Mouse (Mus musculus) midbrain, embryonic 12.5 days (tissue): Measurements from ENCODE around the gene Cldn4. TPM values are rescaled to one million over a fixed set of nuclear protein-coding genes. Genes with fewer than 3 reads are reported as not detected.

Experiments used
- ATAC-seq: fragments of 200-750 bp; cut with Nextera tagmentation; 2 replicates; pipeline ENCODE4 v1.8.0; 2017; ENCODE audit warnings: low read depth, moderate TSS enrichment, moderate library complexity; ENCODE audit not compliant: low FRiP score
- H3K27ac ChIP-seq: fragments of 300-500 bp; sonication (generic); replicated peaks from 2 replicates; pipeline ENCODE4 v1.5.1; 2016; ENCODE audit warnings: mild to moderate bottlenecking
- H3K27me3 ChIP-seq: fragments of 300-500 bp; sonication (generic); 2 replicates; pipeline ENCODE4 v1.6.1; 2016; ENCODE audit warnings: mild to moderate bottlenecking
- H3K36me3 ChIP-seq: fragments of 300-500 bp; sonication (generic); 2 replicates; pipeline ENCODE4 v1.6.1; 2016
- H3K4me1 ChIP-seq: fragments of 300-500 bp; sonication (generic); 2 replicates; pipeline ENCODE4 v1.6.1; 2016
- H3K4me2 ChIP-seq: fragments of 300-500 bp; sonication (generic); replicated peaks from 2 replicates; pipeline ENCODE4 v1.6.1; 2016; ENCODE audit warnings: mild to moderate bottlenecking, moderate library complexity
- H3K4me3 ChIP-seq: fragments of 300-500 bp; sonication (generic); 2 replicates; pipeline ENCODE4 v1.5.1; 2016; ENCODE audit warnings: mild to moderate bottlenecking
- H3K9ac ChIP-seq: fragments of 300-500 bp; sonication (generic); replicated peaks from 2 replicates; pipeline ENCODE4 v1.6.1; 2016; ENCODE audit warnings: mild to moderate bottlenecking, moderate library complexity
- H3K9me3 ChIP-seq: fragments of 300-500 bp; sonication (generic); 2 replicates; pipeline ENCODE4 v1.6.1; 2016; ENCODE audit warnings: mild to moderate bottlenecking
- WGBS: fragments of 180-500 bp; shearing (Covaris S2); methylation state at CpG from one replicate; pipeline ENCODE4 v1.1.7; 2016; 5-methylcytosine and 5-hydroxymethylcytosine counted together
- polyA plus RNA-seq: library from polyadenylated mRNA; unstranded; fragments of >200 nt; fragmentation: Nextera tagmentation; extraction: Ambion mirVana; gene quantifications from 2 replicates; pipeline ENCODE4 v1.2.1, GENCODE M21; 2016

Cldn4 gene
- polyA plus RNA-seq, 1 experiment from 2014 or later: 2.0 TPM

DNA sequence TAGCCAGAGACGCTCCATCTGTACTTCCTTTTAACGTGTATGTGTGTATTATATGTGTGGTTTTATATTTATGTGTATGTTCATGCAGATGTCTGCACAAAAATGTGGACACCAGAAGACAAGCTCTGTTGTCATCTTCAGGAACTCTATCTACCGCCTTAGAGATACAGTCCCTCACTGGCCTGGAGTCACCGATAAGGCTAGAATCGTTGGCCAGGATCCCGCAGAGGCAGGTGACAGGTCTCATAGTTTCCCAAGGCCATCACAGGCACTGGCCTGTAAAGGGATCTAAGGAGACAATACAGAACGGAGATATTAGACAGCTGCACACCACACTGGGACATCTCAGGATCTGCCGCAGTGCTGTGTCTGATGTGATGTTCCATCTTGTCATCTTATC is 25.6 kb downstream of the Cldn4 start:
- no peaks in the 10 kb centered on the region for H3K27me3 ChIP-seq
- no peak overlapping the region for H3K9ac ChIP-seq
- no peaks in the 10 kb centered on the region for H3K36me3 ChIP-seq
- no peak for ATAC-seq
- no peak overlapping the region for H3K27ac ChIP-seq
- no peak overlapping the region for H3K4me2 ChIP-seq
- H3K4me3 ChIP-seq: no peak overlapping the region
- no peaks in the 10 kb centered on the region for H3K4me1 ChIP-seq
- 93% methylated on average over 8 of the region's 8 CpGs for WGBS
- peaks cover 5% of the 10 kb centered on the region; the same call in 1 of the 2 replicates for H3K9me3 ChIP-seq

- no peaks in the 10 kb centered on the region for H3K4me1 ChIP-seq
- H3K9ac ChIP-seq: no peak overlapping the region
- no peak overlapping the region for H3K27ac ChIP-seq
- no peak overlapping the region for H3K4me2 ChIP-seq
- no peak for ATAC-seq
- H3K4me3 ChIP-seq: no peak overlapping the region
- 71% methylated on average over 6 of the region's 6 CpGs for WGBS
- H3K36me3 ChIP-seq: no peaks in the 10 kb centered on the region
- H3K27me3 ChIP-seq: no peaks in the 10 kb centered on the region
- peaks cover 5% of the 10 kb centered on the region; the same call in 1 of the 2 replicates for H3K9me3 ChIP-seq
These were observed 26.5 kb downstream of the Cldn4 start for GRCm38 (mm10) chr5:134920106-134920687.

GRCm38 (mm10) chr5:134919097-134919496 is 27.6 kb downstream of the Cldn4 start:
- 96% methylated on average over 3 of the region's 3 CpGs for whole genome bisulfite sequencing
- no peak for ATAC-seq
- Histone ChIP-seq H3K27ac (no peak overlapping the region), H3K4me2 (no peak overlapping the region), H3K9me3 (peaks cover 5% of the 10 kb centered on the region; the same call in 1 of the 2 replicates), H3K27me3 (no peaks in the 10 kb centered on the region), H3K4me1 (no peaks in the 10 kb centered on the region), H3K9ac (no peak overlapping the region), H3K4me3 (no peak overlapping the region), H3K36me3 (no peaks in the 10 kb centered on the region)

GRCm38 (mm10) chr5:134918071-134918832 is 28.5 kb downstream of the Cldn4 start:
- Histone ChIP-seq H3K4me1 (no peaks in the 10 kb centered on the region), H3K4me3 (no peak overlapping the region), H3K9me3 (peaks cover 5% of the 10 kb centered on the region; the same call in 1 of the 2 replicates), H3K27ac (no peak overlapping the region), H3K9ac (no peak overlapping the region), H3K4me2 (no peak overlapping the region), H3K27me3 (no peaks in the 10 kb centered on the region), H3K36me3 (no peaks in the 10 kb centered on the region)
- ATAC-seq: no peak
- WGBS: 52% methylated on average over 16 of the region's 16 CpGs

GRCm38 (mm10) chr5:134915311-134915710 is 31.4 kb downstream of the Cldn4 start, which contains the start of gene Cldn13:
Gene Cldn13 (minus strand): TSS chr5:134915526.
- no peaks in the 10 kb centered on the region for H3K27me3 ChIP-seq
- no peak within 1 kb of the TSS for H3K27ac ChIP-seq
- H3K4me1 ChIP-seq: no peaks in the 10 kb centered on the region
- no peak within 1 kb of the TSS for H3K4me3 ChIP-seq
- no peak within 1 kb of the TSS for H3K4me2 ChIP-seq
- H3K9ac ChIP-seq: no peak within 1 kb of the TSS
- no peak for ATAC-seq
- 79% methylated on average over 8 of the region's 8 CpGs for WGBS
- no peaks in the 10 kb centered on the region for H3K36me3 ChIP-seq
- peaks cover 5% of the 10 kb centered on the region; the same call in 1 of the 2 replicates for H3K9me3 ChIP-seq

DNA sequence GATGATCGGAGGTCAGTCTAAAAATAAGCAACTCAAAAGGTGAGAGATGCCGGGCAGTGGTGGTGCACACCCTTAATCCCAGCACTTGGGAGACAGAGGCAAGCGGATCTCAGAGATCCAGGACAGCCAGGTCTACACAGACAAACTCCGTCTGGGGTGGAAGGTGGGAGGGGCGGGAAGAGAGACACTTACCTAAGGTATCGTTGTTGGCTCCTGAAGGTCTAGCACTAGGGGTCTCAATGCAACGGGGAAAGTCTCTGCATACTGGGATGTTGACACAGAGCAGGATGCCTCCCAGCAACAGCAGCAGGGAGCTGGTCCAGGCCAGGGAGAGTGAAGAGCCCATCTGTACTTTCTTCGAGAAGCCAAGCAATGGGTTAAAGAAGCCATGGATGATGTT is 32.2 kb downstream of the Cldn4 start:
- 82% methylated on average over 8 of the region's 8 CpGs for WGBS
- Histone ChIP-seq H3K27me3 (no peaks in the 10 kb centered on the region), H3K9ac (no peak overlapping the region), H3K27ac (no peak overlapping the region), H3K9me3 (peaks cover 5% of the 10 kb centered on the region; the same call in 1 of the 2 replicates), H3K4me3 (no peak overlapping the region), H3K4me1 (no peaks in the 10 kb centered on the region), H3K36me3 (no peaks in the 10 kb centered on the region), H3K4me2 (no peak overlapping the region)
- no peak for ATAC-seq

DNA sequence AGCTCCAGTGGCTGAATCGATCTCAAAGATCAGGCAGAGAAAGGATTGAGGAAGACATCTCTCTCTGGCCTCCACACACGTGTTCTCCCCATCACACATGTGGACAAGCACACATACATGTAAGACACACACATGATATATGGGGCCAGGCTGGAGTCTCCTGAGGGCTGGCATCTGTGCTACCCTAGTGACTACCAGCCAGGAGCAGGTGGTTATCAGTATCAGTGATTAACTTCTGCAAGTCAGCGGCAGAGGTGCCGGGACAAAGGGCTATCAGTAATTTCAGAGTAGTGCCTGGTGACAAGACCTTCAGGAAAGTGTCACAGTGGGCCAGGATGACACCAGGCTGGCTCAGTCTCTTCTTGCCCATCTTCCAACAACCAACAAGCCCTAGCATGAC is 33.0 kb downstream of the Cldn4 start:
- Histone ChIP-seq H3K36me3 (no peaks in the 10 kb centered on the region), H3K27me3 (no peaks in the 10 kb centered on the region), H3K9me3 (peaks cover 5% of the 10 kb centered on the region; the same call in 1 of the 2 replicates), H3K9ac (no peak overlapping the region), H3K4me1 (no peaks in the 10 kb centered on the region), H3K4me3 (no peak overlapping the region), H3K27ac (no peak overlapping the region), H3K4me2 (no peak overlapping the region)
- no peak for ATAC-seq
- 86% methylated on average over 4 of the region's 4 CpGs for WGBS

GRCm38 (mm10) chr5:134913352-134913751 is 33.4 kb downstream of the Cldn4 start:
- ATAC-seq: no peak
- H3K9ac ChIP-seq: no peak overlapping the region
- 75% methylated on average over 3 of the region's 3 CpGs for WGBS
- no peaks in the 10 kb centered on the region for H3K36me3 ChIP-seq
- no peak overlapping the region for H3K27ac ChIP-seq
- H3K4me2 ChIP-seq: no peak overlapping the region
- H3K9me3 ChIP-seq: peaks cover 5% of the 10 kb centered on the region; the same call in 1 of the 2 replicates
- no peaks in the 10 kb centered on the region for H3K4me1 ChIP-seq
- no peaks in the 10 kb centered on the region for H3K27me3 ChIP-seq
- no peak overlapping the region for H3K4me3 ChIP-seq

GRCm38 (mm10) chr5:134911901-134912300 is 34.8 kb downstream of the Cldn4 start:
- no peak overlapping the region for H3K4me3 ChIP-seq
- H3K9me3 ChIP-seq: no peaks in the 10 kb centered on the region
- H3K4me1 ChIP-seq: no peaks in the 10 kb centered on the region
- no peak overlapping the region for H3K27ac ChIP-seq
- H3K9ac ChIP-seq: no peak overlapping the region
- no peaks in the 10 kb centered on the region for H3K27me3 ChIP-seq
- WGBS: 92% methylated on average over 2 of the region's 2 CpGs
- no peaks in the 10 kb centered on the region for H3K36me3 ChIP-seq
- no peak overlapping the region for H3K4me2 ChIP-seq
- no peak for ATAC-seq

DNA sequence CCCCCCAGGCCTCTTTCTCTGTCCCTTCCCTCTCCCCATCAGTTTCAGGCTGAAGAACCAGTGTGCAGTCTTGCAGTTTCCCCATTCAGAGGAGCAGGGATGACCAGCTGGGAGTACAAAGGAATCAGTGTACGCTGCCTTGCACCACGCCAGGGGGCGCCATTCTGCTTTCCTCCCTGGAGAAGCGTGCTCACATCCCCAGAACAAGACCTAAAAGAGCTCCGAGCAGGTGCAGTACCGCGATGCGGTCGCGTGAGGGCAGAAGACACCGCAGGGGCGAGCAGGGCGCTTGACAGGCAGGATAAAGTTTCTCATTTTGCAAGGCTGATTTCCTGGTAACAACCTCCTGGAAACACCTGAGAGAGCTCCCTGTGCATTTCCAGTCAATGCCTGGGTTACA is 39.6 kb downstream of the Cldn4 start:
- Histone ChIP-seq H3K4me2 (no peak overlapping the region), H3K9ac (no peak overlapping the region), H3K27me3 (no peaks in the 10 kb centered on the region), H3K4me1 (no peaks in the 10 kb centered on the region), H3K27ac (no peak overlapping the region), H3K4me3 (no peak overlapping the region), H3K9me3 (no peaks in the 10 kb centered on the region), H3K36me3 (no peaks in the 10 kb centered on the region)
- 0 out of 2 replicates have a peak, but pooled peaks have one; percentile 75 for ATAC-seq
- 1% methylated on average over 13 of the region's 13 CpGs for WGBS

- no peak within 1 kb of the TSS for H3K9ac ChIP-seq
- no peaks in the 10 kb centered on the region for H3K4me1 ChIP-seq
- no peaks in the 10 kb centered on the region for H3K9me3 ChIP-seq
- no peak for ATAC-seq
- H3K27ac ChIP-seq: no peak within 1 kb of the TSS
- no peak within 1 kb of the TSS for H3K4me2 ChIP-seq
- no peak within 1 kb of the TSS for H3K4me3 ChIP-seq
- WGBS: 73% methylated on average over 6 of the region's 6 CpGs
- H3K36me3 ChIP-seq: no peaks in the 10 kb centered on the region
- H3K27me3 ChIP-seq: no peaks in the 10 kb centered on the region
These were observed 40.1 kb downstream of the Cldn4 start, which contains the start of gene Tmem270 for GRCm38 (mm10) chr5:134906633-134907032. Gene Tmem270 (minus strand): TSS chr5:134906733.

GRCm38 (mm10) chr5:134901644-134902027 is 45.1 kb downstream of the Cldn4 start:
- Histone ChIP-seq H3K4me3 (no peak overlapping the region), H3K27ac (no peak overlapping the region), H3K9me3 (no peaks in the 10 kb centered on the region), H3K9ac (no peak overlapping the region), H3K36me3 (no peaks in the 10 kb centered on the region), H3K4me1 (no peaks in the 10 kb centered on the region), H3K4me2 (no peak overlapping the region), H3K27me3 (no peaks in the 10 kb centered on the region)
- no peak for ATAC-seq
- 76% methylated on average over 8 of the region's 8 CpGs for WGBS
